Mouse (Mus musculus) limb, embryonic 10.5 days (tissue): ENCODE results near the gene Ubxn1. TPM values are rescaled to one million over a fixed set of nuclear protein-coding genes. Genes with fewer than 3 reads are reported as not detected.
"Not testable (repeated sequence)": the region's sequence is repeated elsewhere in the genome, so short reads cannot be mapped to it uniquely, and the experiment has no call there.

Experiments
- DNase-seq: peaks from one replicate; pipeline ENCODE4 v3.0.0-alpha.2; 2017; ENCODE audit warnings: low spot score
- H3K27ac ChIP-seq: fragments of 300-500 bp; sonication (generic); 2 replicates; pipeline ENCODE4 v1.5.1; 2016; ENCODE audit warnings: mild to moderate bottlenecking
- H3K27me3 ChIP-seq: fragments of 300-500 bp; sonication (generic); 2 replicates; pipeline ENCODE4 v1.6.1; 2016; ENCODE audit warnings: low read depth, mild to moderate bottlenecking; ENCODE audit not compliant: poor library complexity, severe bottlenecking
- H3K36me3 ChIP-seq: fragments of 300-500 bp; sonication (generic); 2 replicates; pipeline ENCODE4 v1.6.1; 2016; ENCODE audit warnings: mild to moderate bottlenecking, moderate library complexity
- H3K4me1 ChIP-seq: fragments of 300-500 bp; sonication (generic); 2 replicates; pipeline ENCODE4 v1.6.1; 2016
- H3K4me3 ChIP-seq: fragments of 300-500 bp; sonication (generic); 2 replicates; pipeline ENCODE4 v1.5.1; 2016; ENCODE audit warnings: mild to moderate bottlenecking, moderate library complexity
- H3K9me3 ChIP-seq: fragments of 300-500 bp; sonication (generic); replicated peaks from 2 replicates; pipeline ENCODE4 v1.6.1; 2016; ENCODE audit warnings: mild to moderate bottlenecking
- WGBS: fragments of 180-500 bp; shearing (Covaris S2); methylation state at CpG from one replicate; pipeline ENCODE4 v1.1.7; 2016; 5-methylcytosine and 5-hydroxymethylcytosine counted together
- polyA plus RNA-seq: library from polyadenylated mRNA; unstranded; fragments of >200 nt; fragmentation: Nextera tagmentation; extraction: Ambion mirVana; gene quantifications from 2 replicates; pipeline ENCODE4 v1.2.1, GENCODE M21; 2016

Ubxn1 gene
- 211 and 228 TPM in 2 replicates for polyA plus RNA-seq

GRCm38 (mm10) chr19:8871267-8872186 is at the start of gene Ubxn1:
Gene Ubxn1 (plus strand): TSS chr19:8871496.
- no peaks in the 10 kb centered on the region for H3K27me3 ChIP-seq
- H3K9me3 ChIP-seq, result no peaks in the 10 kb centered on the region
- peak within 1 kb of the TSS; percentile 96 for H3K4me3 ChIP-seq
- peaks cover 10% of the 10 kb centered on the region for H3K4me1 ChIP-seq
- WGBS, result 1% methylated on average over 59 of the region's 59 CpGs
- peak within 1 kb of the TSS; percentile 93 for H3K27ac ChIP-seq
- DNase-seq, result peak; percentile 97
- peaks cover 40% of the 10 kb centered on the region for H3K36me3 ChIP-seq

GRCm38 (mm10) chr19:8822696-8823095 is 48.6 kb upstream of the Ubxn1 start:
- H3K27me3 ChIP-seq, result no peaks in the 10 kb centered on the region
- H3K4me1 ChIP-seq, result peaks cover 26% of the 10 kb centered on the region
- peaks cover 62% of the 10 kb centered on the region for H3K36me3 ChIP-seq
- H3K9me3 ChIP-seq, result no peaks in the 10 kb centered on the region
- WGBS, result 90% methylated on average over 8 of the region's 8 CpGs
- no peak overlapping the region for H3K27ac ChIP-seq
- H3K4me3 ChIP-seq, result peak overlapping the region; percentile 72
- DNase-seq, result no peak

GRCm38 (mm10) chr19:8829660-8830059 is 41.6 kb upstream of the Ubxn1 start, which contains the start of gene AC129217.1:
Gene AC129217.1 (plus strand): TSS chr19:8829773.
- Histone ChIP-seq H3K9me3 (no peaks in the 10 kb centered on the region), H3K36me3 (peaks cover 100% of the 10 kb centered on the region), H3K27ac (no peak within 1 kb of the TSS), H3K4me3 (no peak within 1 kb of the TSS), H3K4me1 (no peaks in the 10 kb centered on the region), H3K27me3 (no peaks in the 10 kb centered on the region)
- 91% methylated on average over 8 of the region's 8 CpGs for WGBS
- DNase-seq, result no peak

GRCm38 (mm10) chr19:8830664-8831063 is 40.6 kb upstream of the Ubxn1 start:
- no peak overlapping the region for H3K27ac ChIP-seq
- H3K9me3 ChIP-seq, result no peaks in the 10 kb centered on the region
- peaks cover 100% of the 10 kb centered on the region for H3K36me3 ChIP-seq
- no peak overlapping the region for H3K4me3 ChIP-seq
- 95% methylated on average over 8 of the region's 8 CpGs for WGBS
- no peaks in the 10 kb centered on the region for H3K27me3 ChIP-seq
- DNase-seq, result no peak
- no peaks in the 10 kb centered on the region for H3K4me1 ChIP-seq

- DNase-seq, result no peak
- Histone ChIP-seq H3K4me3 (no peak overlapping the region), H3K27me3 (no peaks in the 10 kb centered on the region), H3K9me3 (no peaks in the 10 kb centered on the region), H3K4me1 (no peaks in the 10 kb centered on the region), H3K27ac (no peak overlapping the region), H3K36me3 (peaks cover 100% of the 10 kb centered on the region)
- 92% methylated on average over 11 of the region's 11 CpGs for WGBS
Observed at GRCm38 (mm10) chr19:8831262-8831661, 40.0 kb upstream of the Ubxn1 start.

- no peak for DNase-seq
- 95% methylated on average over 4 of the region's 4 CpGs for WGBS
- Histone ChIP-seq H3K27ac (no peak overlapping the region), H3K9me3 (no peaks in the 10 kb centered on the region), H3K4me3 (no peak overlapping the region), H3K4me1 (peaks cover 10% of the 10 kb centered on the region), H3K27me3 (no peaks in the 10 kb centered on the region), H3K36me3 (peaks cover 84% of the 10 kb centered on the region)
Observed at GRCm38 (mm10) chr19:8832971-8833370, 38.3 kb upstream of the Ubxn1 start.

- Histone ChIP-seq H3K4me1 (peaks cover 41% of the 10 kb centered on the region), H3K36me3 (peaks cover 56% of the 10 kb centered on the region)
- not testable (repeated sequence) for DNase-seq, H3K9me3 ChIP-seq, H3K4me3 ChIP-seq, H3K27me3 ChIP-seq, H3K27ac ChIP-seq
- 98% methylated on average over 10 of the region's 10 CpGs for WGBS
Observed at GRCm38 (mm10) chr19:8836327-8836726, 35.0 kb upstream of the Ubxn1 start.

- Histone ChIP-seq H3K36me3 (peaks cover 54% of the 10 kb centered on the region), H3K27ac (peak within 1 kb of the TSS; percentile 94), H3K4me3 (peak within 1 kb of the TSS; percentile 57), H3K9me3 (no peaks in the 10 kb centered on the region), H3K4me1 (peaks cover 41% of the 10 kb centered on the region), H3K27me3 (no peaks in the 10 kb centered on the region)
- WGBS, result 1% methylated on average over 38 of the region's 38 CpGs
- DNase-seq, result peak; percentile 88
Observed at GRCm38 (mm10) chr19:8837251-8837791, 34.0 kb upstream of the Ubxn1 start, which contains the start of gene Bscl2. Gene Bscl2 (plus strand): TSS chr19:8837467.

- DNase-seq, result peak; percentile 58
- H3K4me3 ChIP-seq, result peak overlapping the region; percentile 57
- 23% methylated on average over 15 of the region's 15 CpGs for WGBS
Observed at GRCm38 (mm10) chr19:8838041-8838730, 33.1 kb upstream of the Ubxn1 start.

GRCm38 (mm10) chr19:8839103-8839907 is 32.0 kb upstream of the Ubxn1 start, which contains the start of gene Gng3:
Gene Gng3 (minus strand): TSS chr19:8839194.
- no peaks in the 10 kb centered on the region for H3K27me3 ChIP-seq
- 41% methylated on average over 11 of the region's 11 CpGs for WGBS
- H3K4me1 ChIP-seq, result peaks cover 41% of the 10 kb centered on the region
- H3K9me3 ChIP-seq, result no peaks in the 10 kb centered on the region
- peaks cover 41% of the 10 kb centered on the region for H3K36me3 ChIP-seq
- peak within 1 kb of the TSS; percentile 94 for H3K27ac ChIP-seq
- H3K4me3 ChIP-seq, result peak within 1 kb of the TSS; percentile 57
- no peak for DNase-seq

More at GRCm38 (mm10) chr19:8838041-8838730, 33.1 kb upstream of the Ubxn1 start:
- Histone ChIP-seq H3K27me3 (no peaks in the 10 kb centered on the region), H3K4me1 (peaks cover 41% of the 10 kb centered on the region), H3K36me3 (peaks cover 52% of the 10 kb centered on the region), H3K27ac (peak overlapping the region; percentile 94), H3K9me3 (no peaks in the 10 kb centered on the region)

GRCm38 (mm10) chr19:8839908-8840791 is 31.1 kb upstream of the Ubxn1 start:
- Histone ChIP-seq H3K4me3 (peak overlapping the region; percentile 53), H3K4me1 (peaks cover 41% of the 10 kb centered on the region), H3K36me3 (peaks cover 36% of the 10 kb centered on the region), H3K9me3 (no peaks in the 10 kb centered on the region), H3K27ac (peak overlapping the region; percentile 73), H3K27me3 (no peaks in the 10 kb centered on the region)
- 22% methylated on average over 29 of the region's 29 CpGs for WGBS
- peak; percentile 65 for DNase-seq
